In the genomic region with DNA sequence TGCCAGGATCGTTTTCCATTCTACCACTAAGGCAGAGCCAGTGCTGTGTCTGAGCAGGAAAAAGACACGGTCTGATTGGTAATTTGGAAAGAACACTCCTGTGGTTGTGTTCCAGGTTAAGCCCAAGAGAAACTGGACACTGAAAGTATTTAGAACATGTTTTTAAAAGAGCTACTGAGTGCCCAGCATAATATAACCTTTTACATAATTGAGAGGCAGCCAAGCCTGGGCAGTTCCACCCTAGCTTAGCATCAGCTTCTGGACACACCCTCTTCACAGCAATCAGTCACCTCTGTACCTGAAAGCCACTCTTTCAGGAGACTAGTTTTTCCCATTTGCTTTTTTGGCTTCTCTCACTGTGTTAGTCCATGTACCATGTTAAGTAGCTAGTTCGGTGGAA, we compare ENCODE assay signal across 19 mouse cellular contexts.
DNase-seq lines count a peak whose midpoint lies in the region; ATAC-seq lines count a peak whose summit lies in the region.
"Had no signal": no experiment of that assay in that cellular context is flagged by ENCODE, and none has a peak within 500 bp of the region (broad histone marks: within the 10 kb centered on the region; RNA-seq: fewer than 3 reads in every experiment).

No protein-coding gene starts in this region.

- no peaks in the 10 kb centered on the region for H3K4me1 ChIP-seq in kidney, embryonic 15.5 days
- H3K4me1 ChIP-seq in neural tube, embryonic 15.5 days, result no peaks in the 10 kb centered on the region
- H3K4me1 ChIP-seq: embryonic facial prominence, embryonic 12.5 days; hindbrain, embryonic 10.5 days; megakaryocyte, embryonic 14.5 days; neural tube, embryonic 13.5 days had no signal

- no peak overlapping the region for H3K27ac ChIP-seq in kidney, embryonic 15.5 days
- no peak overlapping the region for H3K27ac ChIP-seq in neural tube, embryonic 15.5 days (replicated peaks)
- H3K27ac ChIP-seq: embryonic facial prominence, embryonic 12.5 days; hindbrain, embryonic 10.5 days; liver, embryonic 15.5 days; neural tube, embryonic 13.5 days had no signal

- no peak overlapping the region for H3K4me2 ChIP-seq in kidney, embryonic 15.5 days
- H3K4me2 ChIP-seq in neural tube, embryonic 15.5 days, result no peak overlapping the region
- H3K4me2 ChIP-seq: embryonic facial prominence, embryonic 12.5 days; liver, embryonic 15.5 days; neural tube, embryonic 13.5 days had no signal

- H3K36me3 ChIP-seq in kidney, embryonic 15.5 days, result no peaks in the 10 kb centered on the region
- H3K36me3 ChIP-seq in neural tube, embryonic 15.5 days, result no peaks in the 10 kb centered on the region
- H3K36me3 ChIP-seq: embryonic facial prominence, embryonic 12.5 days; hindbrain, embryonic 10.5 days; liver, embryonic 15.5 days; neural tube, embryonic 13.5 days had no signal

- H3K27me3 ChIP-seq in kidney, embryonic 15.5 days, result no peaks in the 10 kb centered on the region
- no peaks in the 10 kb centered on the region for H3K27me3 ChIP-seq in neural tube, embryonic 15.5 days (replicated peaks)
- H3K27me3 ChIP-seq: embryonic facial prominence, embryonic 12.5 days; liver, embryonic 15.5 days; neural tube, embryonic 13.5 days had no signal

- 78% methylated on average over 3 of the region's 3 CpGs for WGBS in kidney, embryonic 15.5 days
- whole genome bisulfite sequencing in neural tube, embryonic 15.5 days, result 88% methylated on average over 3 of the region's 3 CpGs

- no peak for ATAC-seq in kidney, embryonic 15.5 days (replicated peaks; ENCODE audit: low FRiP score)
- ATAC-seq in neural tube, embryonic 15.5 days (ENCODE audit: low FRiP score), result no peak
- ATAC-seq: inflammation-experienced regulatory T-cells, adult 6 months had no signal

- H3K9ac ChIP-seq in kidney, embryonic 15.5 days, result no peak overlapping the region
- no peak overlapping the region for H3K9ac ChIP-seq in neural tube, embryonic 15.5 days (replicated peaks)
- H3K9ac ChIP-seq: embryonic facial prominence, embryonic 12.5 days; liver, embryonic 15.5 days; neural tube, embryonic 13.5 days had no signal

- H3K9me3 ChIP-seq in kidney, embryonic 15.5 days (replicated peaks), result no peaks in the 10 kb centered on the region
- H3K9me3 ChIP-seq in neural tube, embryonic 15.5 days (replicated peaks), result no peaks in the 10 kb centered on the region
- H3K9me3 ChIP-seq: embryonic facial prominence, embryonic 12.5 days; hindbrain, embryonic 10.5 days; liver, embryonic 15.5 days; megakaryocyte, embryonic 14.5 days; neural tube, embryonic 13.5 days had no signal

- DNase-seq in gastrocnemius, adult 18-20 months (ENCODE audit: low spot score), result peak; percentile 62
- no peak for DNase-seq in gastrocnemius, postnatal 10 days
- DNase-seq in kidney, adult 18-20 months, result peak; percentile 37
- peak; percentile 33 for DNase-seq in 3T3-L1 (ENCODE audit: low read depth, low spot score)
- peak; percentile 9 for DNase-seq in heart, postnatal 4 days
- no peak for DNase-seq in left cerebral cortex, adult 9 months (ENCODE audit: low spot score in 2 of 2)
- DNase-seq: adrenal gland, postnatal 25 days; B cell, adult 2 months; cerebellum, postnatal 36 days; layer of hippocampus, adult 9-11 months; thymus, postnatal 4 days had no signal

- no peak overlapping the region for H3K4me3 ChIP-seq in kidney, embryonic 15.5 days (replicated peaks)
- no peak overlapping the region for H3K4me3 ChIP-seq in neural tube, embryonic 15.5 days (replicated peaks)
- H3K4me3 ChIP-seq: embryonic facial prominence, embryonic 12.5 days; hindbrain, embryonic 10.5 days; liver, embryonic 15.5 days; megakaryocyte, embryonic 14.5 days; neural tube, embryonic 13.5 days had no signal

Comparison
In these comparisons a context has a peak if more than half of its experiments do, and no peak if none do; other contexts are left out.
1. DNase-seq: peak in gastrocnemius, adult 18-20 months (single experiment), kidney, adult 18-20 months (single experiment), 3T3-L1 (single experiment) and heart, postnatal 4 days (single experiment); none in gastrocnemius, postnatal 10 days (single experiment) and left cerebral cortex, adult 9 months (0 of 2).